Mouse (Mus musculus): Measurements from ENCODE around the gene Tmem200a.

DNA sequence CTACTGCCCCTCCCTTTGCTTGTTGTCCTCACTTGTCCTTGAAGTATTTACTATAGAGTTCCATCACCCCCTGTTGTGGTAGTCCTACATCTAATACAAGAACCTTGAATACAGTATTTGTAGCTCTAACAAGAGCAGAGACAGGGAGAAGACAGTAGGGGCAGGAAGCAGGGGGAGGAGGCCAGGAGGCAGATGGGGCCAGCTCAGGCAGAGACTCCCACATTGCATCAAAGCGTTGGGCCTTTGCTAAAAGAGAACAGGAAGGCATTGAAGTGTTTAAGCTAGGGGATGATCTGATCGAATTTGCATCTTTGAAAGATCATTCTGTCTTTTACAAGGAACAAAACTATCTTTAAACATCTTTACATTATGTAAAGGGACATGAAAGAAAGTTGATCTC lies 133.0 kb downstream of the Tmem200a start:
- TF ChIP-seq ZC3H11A (IDR thresholded peaks at IDR 0.05; ENCODE audit: low read depth, low read length) (no peak), ELF1 (IDR thresholded peaks at IDR 0.05; ENCODE audit: low read depth, low read length) (no peak), EP300 (IDR thresholded peaks at IDR 0.05; ENCODE audit: low read length) (no peak), TBP (conservative IDR thresholded peaks at IDR 0.05; ENCODE audit: low read depth, low read length) (no peak), JUND (conservative IDR thresholded peaks at IDR 0.05; ENCODE audit: low read depth, low read length) (no peak), CTCF (conservative IDR thresholded peaks at IDR 0.05 in 1 of 2, IDR thresholded peaks at IDR 0.05 in 1 of 2; ENCODE audit: low read depth in 2 of 2, low read length in 2 of 2) (no peak), POLR2A (IDR thresholded peaks at IDR 0.05; ENCODE audit: low read depth, low read length) (no peak), ETS1 (conservative IDR thresholded peaks at IDR 0.05; ENCODE audit: low read depth, low read length) (no peak), UBTF (IDR thresholded peaks at IDR 0.05; ENCODE audit: low read depth, low read length) (no peak), ZKSCAN1 (IDR thresholded peaks at IDR 0.05; ENCODE audit: borderline replicate concordance, low read depth, low read length) (no peak), MAFK (IDR thresholded peaks at IDR 0.05; ENCODE audit: insufficient replicate concordance, low read length) (no peak), MYC (IDR thresholded peaks at IDR 0.05; ENCODE audit: low read depth, low read length) (no peak), MAX (IDR thresholded peaks at IDR 0.05; ENCODE audit: low read length) (no peak), TCF12 (IDR thresholded peaks at IDR 0.05; ENCODE audit: low read depth, low read length) (no peak)

Data from CH12.LX (cell line).